Mouse (Mus musculus) gastrocnemius, adult 8-10 months (tissue): Measurements from ENCODE around the gene Etv1. TPM values are rescaled to one million over a fixed set of nuclear protein-coding genes. Genes with fewer than 3 reads are reported as not detected.
"Not testable (repeated sequence)": the region's sequence is repeated elsewhere in the genome, so short reads cannot be mapped to it uniquely, and the experiment has no call there.

ENCODE experiments used
- DNase-seq, 2 experiments: peaks; one replicate each; pipeline ENCODE4 v3.0.0; 2022; ENCODE audit warnings: low spot score in 2 of 2
- total RNA-seq, 4 experiments: library from RNA; stranded (reverse); gene quantifications; 2 replicates each; pipeline ENCODE4 v1.2.4; 2022

Gene Etv1
- total RNA-seq, 4 experiments from 2014 or later: 4.0 to 7.9 (median 5.2) TPM

GRCm38 (mm10) chr12:38816235-38816634, 37.1 kb downstream of the Etv1 start:
- DNase-seq: no peak

- DNase-seq: no peak
Observed at GRCm38 (mm10) chr12:38818320-38818719, 39.1 kb downstream of the Etv1 start.

GRCm38 (mm10) chr12:38820642-38821041, 41.5 kb downstream of the Etv1 start:
- no peak for DNase-seq

GRCm38 (mm10) chr12:38824405-38824804, 45.2 kb downstream of the Etv1 start:
- DNase-seq: no peak

GRCm38 (mm10) chr12:38832981-38833380, 53.8 kb downstream of the Etv1 start:
- DNase-seq: no peak

- DNase-seq: no peak
Observed at GRCm38 (mm10) chr12:38834581-38834980, 55.4 kb downstream of the Etv1 start.

- not testable (repeated sequence) for DNase-seq
Observed at GRCm38 (mm10) chr12:38834986-38835385, 55.8 kb downstream of the Etv1 start.

GRCm38 (mm10) chr12:38843801-38844295, 64.7 kb downstream of the Etv1 start:
- no peak for DNase-seq

GRCm38 (mm10) chr12:38847500-38848261, 68.5 kb downstream of the Etv1 start:
- no peak for DNase-seq

- DNase-seq: no peak
Observed at GRCm38 (mm10) chr12:38849994-38850393, 70.8 kb downstream of the Etv1 start.

- no peak for DNase-seq
Observed at GRCm38 (mm10) chr12:38854274-38854673, 75.1 kb downstream of the Etv1 start.

GRCm38 (mm10) chr12:38854751-38855150, 75.6 kb downstream of the Etv1 start:
- no peak for DNase-seq

GRCm38 (mm10) chr12:38859675-38860074, 80.5 kb downstream of the Etv1 start:
- no peak for DNase-seq

- no peak for DNase-seq
Observed at GRCm38 (mm10) chr12:38860168-38861115, 81.3 kb downstream of the Etv1 start.

GRCm38 (mm10) chr12:38863395-38863794, 84.2 kb downstream of the Etv1 start:
- DNase-seq: no peak

GRCm38 (mm10) chr12:38863982-38864828, 85.0 kb downstream of the Etv1 start:
- no peak for DNase-seq

- DNase-seq: no peak
Observed at GRCm38 (mm10) chr12:38874470-38874995, 95.4 kb downstream of the Etv1 start.

GRCm38 (mm10) chr12:38904516-38904915, 125.3 kb downstream of the Etv1 start:
- no peak for DNase-seq

GRCm38 (mm10) chr12:38906314-38906713, 127.1 kb downstream of the Etv1 start:
- no peak for DNase-seq

- no peak for DNase-seq
Observed at GRCm38 (mm10) chr12:38906812-38907211, 127.6 kb downstream of the Etv1 start.

- no peak for DNase-seq
Observed at GRCm38 (mm10) chr12:38908947-38909346, 129.8 kb downstream of the Etv1 start.
